Mouse (Mus musculus) large intestine, adult 2 months (tissue): Measurements from ENCODE around the gene Prss42. TPM values are rescaled to one million over a fixed set of nuclear protein-coding genes. Genes with fewer than 3 reads are reported as not detected.
"Not testable (repeated sequence)": the region's sequence is repeated elsewhere in the genome, so short reads cannot be mapped to it uniquely, and the experiment has no call there.

Experiments used
- DNase-seq: peaks from one replicate; pipeline ENCODE4 v3.0.0-alpha.2; 2012; ENCODE audit warnings: low read depth, low spot score
- WGBS: fragments of 180-500 bp; shearing (Covaris S2); methylation state at CpG from one replicate; pipeline ENCODE4 v1.1.7; 2018; 5-methylcytosine and 5-hydroxymethylcytosine counted together
- polyA plus RNA-seq: library from polyadenylated mRNA; depleted of rRNA; stranded (reverse); fragments of >200 nt; gene quantifications from 2 replicates; pipeline ENCODE4 v1.2.3, GENCODE M21; 2012

The Prss42 gene
- polyA plus RNA-seq, 1 experiment: not detected

GRCm38 (mm10) chr9:110781731-110782130 is 16.2 kb upstream of the Prss42 start:
- DNase-seq: peak; percentile 8
- 2% methylated on average over 23 of the region's 23 CpGs for WGBS

DNA sequence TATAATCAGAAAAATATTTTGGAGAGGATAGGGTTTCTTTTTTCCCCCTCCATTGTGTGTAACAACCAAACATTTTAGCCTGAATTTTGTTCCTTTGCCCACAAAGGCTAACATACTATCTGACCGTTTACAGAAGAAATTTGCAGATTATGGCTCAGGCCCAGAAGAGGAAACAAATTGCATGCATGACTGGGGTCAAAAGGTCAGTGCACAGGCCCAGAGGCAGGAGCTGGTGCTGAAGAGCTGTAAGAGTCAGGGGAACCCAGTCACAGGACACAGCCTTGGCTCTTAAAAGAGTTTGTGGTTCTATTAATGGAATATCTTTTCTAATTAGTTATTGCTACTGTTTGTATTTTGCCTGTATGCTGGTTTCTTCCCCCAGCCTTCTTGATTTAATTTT is 14.4 kb upstream of the Prss42 start:
- no peak for DNase-seq
- 35% methylated on average over 1 of the region's 1 CpGs for WGBS

GRCm38 (mm10) chr9:110788169-110788568 is 9.8 kb upstream of the Prss42 start:
- no peak for DNase-seq
- 92% methylated on average over 3 of the region's 3 CpGs for WGBS

GRCm38 (mm10) chr9:110790462-110790861 is 7.5 kb upstream of the Prss42 start:
- WGBS: 39% methylated on average over 4 of the region's 4 CpGs
- DNase-seq: no peak

DNA sequence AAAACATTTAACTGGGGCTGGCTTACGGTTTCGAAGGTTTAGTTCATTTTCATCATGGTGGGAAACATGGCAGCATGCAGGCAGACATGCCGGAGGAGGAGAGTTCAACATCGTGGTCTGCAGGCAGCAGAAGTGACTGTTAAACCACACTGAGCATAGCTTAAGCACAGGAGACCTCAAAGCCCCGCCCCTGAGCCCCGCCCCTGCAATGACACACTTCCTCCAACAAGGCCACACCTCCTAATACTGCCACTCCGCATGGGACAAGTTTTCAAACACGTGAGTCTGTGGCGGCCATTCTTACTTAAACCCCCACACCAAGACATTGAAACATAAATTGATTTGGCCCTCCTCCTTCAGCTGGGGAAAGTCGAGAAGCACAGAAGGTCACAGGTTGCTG is 953 bp upstream of the Prss42 start:
- DNase-seq: no peak
- WGBS: 70% methylated on average over 10 of the region's 10 CpGs

- no peak for DNase-seq
- 87% methylated on average over 8 of the region's 8 CpGs for WGBS
Observed at GRCm38 (mm10) chr9:110800834-110801479, 3.0 kb downstream of the Prss42 start.

GRCm38 (mm10) chr9:110803294-110803693 is 5.3 kb downstream of the Prss42 start:
- WGBS: 72% methylated on average over 4 of the region's 4 CpGs

DNA sequence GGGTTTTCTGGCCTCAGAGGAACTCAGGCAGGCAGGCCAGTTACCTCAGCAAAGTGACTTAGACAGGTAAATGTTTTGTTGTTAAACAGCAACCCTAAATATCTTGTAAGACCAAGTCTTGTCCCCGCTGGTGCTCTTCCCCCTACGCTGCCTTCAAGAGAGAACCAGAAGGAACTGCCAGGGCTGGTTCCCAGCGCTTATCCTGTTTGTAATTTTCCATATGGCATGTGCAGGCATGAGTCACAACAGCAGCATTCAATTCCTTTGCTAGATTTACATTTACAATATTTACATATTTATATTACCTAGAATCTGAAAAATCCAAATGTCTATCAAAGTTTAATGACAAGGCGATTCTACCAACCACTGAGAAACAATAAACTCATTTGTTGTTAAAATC is 12.1 kb downstream of the Prss42 start:
- DNase-seq: no peak
- 40% methylated on average over 4 of the region's 4 CpGs for WGBS

More at GRCm38 (mm10) chr9:110803294-110803693, 5.3 kb downstream of the Prss42 start:
- no peak for DNase-seq

- WGBS: 59% methylated on average over 18 of the region's 18 CpGs
- DNase-seq: no peak
Observed at GRCm38 (mm10) chr9:110813789-110814188, 15.8 kb downstream of the Prss42 start, which contains the start of gene Prss44. Prss44 (plus strand) TSS chr9:110813994.

DNA sequence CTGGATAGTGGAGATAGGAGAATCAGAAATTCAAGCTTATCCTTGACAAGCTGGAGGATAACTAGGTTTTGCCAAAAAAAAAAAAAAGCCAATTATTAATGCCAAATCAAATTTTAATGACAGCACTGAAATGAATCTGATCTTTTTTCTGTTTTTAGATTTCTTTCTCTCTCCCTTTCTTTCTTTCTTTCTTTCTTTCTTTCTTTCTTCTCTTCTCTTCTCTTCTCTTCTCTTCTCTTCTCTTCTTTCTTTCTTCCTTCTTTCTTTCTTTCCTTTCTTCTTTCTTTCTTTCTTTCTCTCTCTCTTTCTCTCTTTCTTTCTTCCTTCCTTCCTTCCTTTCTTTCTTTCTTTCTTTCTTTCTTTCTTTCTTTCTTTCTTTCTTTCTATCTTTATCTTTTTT is 22.6 kb downstream of the Prss42 start:
- DNase-seq: not testable (repeated sequence)

DNA sequence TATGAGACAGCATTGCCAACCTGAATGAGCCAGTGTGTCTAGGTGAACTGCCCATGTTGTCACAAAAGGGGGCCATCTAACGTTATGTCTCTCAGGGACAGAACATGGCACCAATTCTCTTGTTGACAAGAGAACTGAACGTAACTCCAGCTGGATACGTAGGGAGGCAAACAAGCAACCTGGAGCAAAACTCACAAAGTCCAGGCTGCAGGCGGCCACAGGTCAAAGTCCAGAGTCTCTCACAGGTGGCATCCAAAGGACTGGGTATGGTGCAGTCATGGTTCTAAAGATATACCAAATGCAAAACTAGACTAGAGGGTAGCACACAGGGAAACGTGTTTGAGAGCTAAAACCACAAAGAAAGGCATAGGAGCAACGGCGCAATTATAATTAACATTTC is 23.5 kb downstream of the Prss42 start:
- WGBS: 53% methylated on average over 7 of the region's 7 CpGs
- no peak for DNase-seq

DNA sequence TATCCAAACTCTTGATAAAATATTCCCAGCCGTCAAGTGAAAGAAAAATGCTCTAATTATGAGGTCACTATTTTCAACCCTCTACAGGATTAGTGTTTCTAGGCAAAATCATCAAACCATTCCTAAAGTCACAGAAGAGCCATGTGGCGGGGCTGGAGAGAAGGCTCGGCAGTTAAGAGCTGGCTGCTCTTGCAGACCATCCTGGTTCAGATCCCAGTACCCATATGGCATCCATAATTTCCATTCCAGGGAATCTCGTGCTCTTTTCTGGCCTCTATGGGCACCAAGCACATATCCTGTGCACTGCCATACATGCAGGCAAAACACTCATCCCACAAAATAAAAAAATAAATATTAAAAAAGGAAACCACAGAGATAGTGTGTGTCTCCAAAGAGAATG is 27.5 kb downstream of the Prss42 start:
- 64% methylated on average over 4 of the region's 4 CpGs for WGBS
- DNase-seq: no peak

DNA sequence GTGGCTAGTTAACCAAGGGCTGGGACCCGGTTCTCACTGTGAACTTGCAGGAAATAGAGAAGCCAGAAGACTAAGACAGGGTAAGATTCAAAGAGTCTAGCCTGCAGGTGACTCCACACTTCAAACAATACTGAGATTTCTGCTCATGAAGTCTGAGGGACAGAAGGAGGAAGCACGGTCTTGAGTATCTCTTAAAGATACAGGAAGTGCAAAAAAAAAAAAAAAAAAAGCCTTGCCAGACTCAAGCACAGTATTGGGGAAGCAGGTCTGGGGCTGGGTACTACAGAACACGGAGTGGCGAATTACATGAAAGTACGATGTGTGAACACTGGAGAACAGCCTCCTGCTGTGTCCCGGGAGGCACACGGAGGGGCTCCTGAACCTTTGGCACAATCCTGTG is 27.9 kb downstream of the Prss42 start:
- DNase-seq: no peak
- 58% methylated on average over 7 of the region's 7 CpGs for WGBS

DNA sequence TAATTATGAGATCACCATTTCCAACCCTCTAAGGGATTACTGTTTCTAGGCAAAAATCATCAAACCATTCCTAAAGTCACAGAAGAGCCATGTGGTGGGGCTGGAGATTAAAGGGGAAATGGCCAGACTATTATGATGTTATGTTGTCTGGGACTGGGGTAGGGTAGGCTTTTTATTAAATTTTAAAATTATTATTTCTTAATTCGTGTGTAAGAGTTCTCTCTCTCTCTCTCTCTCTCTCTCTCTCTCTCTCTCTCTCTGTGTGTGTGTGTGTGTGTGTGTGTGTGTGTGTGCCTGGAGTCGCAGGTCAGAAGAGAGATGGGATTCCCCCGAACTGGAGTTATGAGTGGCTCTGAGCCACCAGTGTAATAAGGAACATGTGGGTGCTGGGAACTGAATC is 28.4 kb downstream of the Prss42 start, which contains the start of gene Prss43:
Prss43 (plus strand) TSS at position 301 of the 400 bp plus-strand sequence.
- WGBS: 68% methylated on average over 3 of the region's 3 CpGs

GRCm38 (mm10) chr9:110833021-110833420 is 35.1 kb downstream of the Prss42 start:
- 72% methylated on average over 5 of the region's 5 CpGs for WGBS
- no peak for DNase-seq

More for the DNA sequence above, 28.4 kb downstream of the Prss42 start, which contains the start of gene Prss43:
- no peak for DNase-seq

GRCm38 (mm10) chr9:110834411-110834810 is 36.4 kb downstream of the Prss42 start, which contains the start of gene Prss45:
Prss45 (plus strand) TSS chr9:110834588.
- no peak for DNase-seq
- 81% methylated on average over 19 of the region's 19 CpGs for WGBS

GRCm38 (mm10) chr9:110834961-110835360 is 37.0 kb downstream of the Prss42 start:
- WGBS: 46% methylated on average over 10 of the region's 10 CpGs

DNA sequence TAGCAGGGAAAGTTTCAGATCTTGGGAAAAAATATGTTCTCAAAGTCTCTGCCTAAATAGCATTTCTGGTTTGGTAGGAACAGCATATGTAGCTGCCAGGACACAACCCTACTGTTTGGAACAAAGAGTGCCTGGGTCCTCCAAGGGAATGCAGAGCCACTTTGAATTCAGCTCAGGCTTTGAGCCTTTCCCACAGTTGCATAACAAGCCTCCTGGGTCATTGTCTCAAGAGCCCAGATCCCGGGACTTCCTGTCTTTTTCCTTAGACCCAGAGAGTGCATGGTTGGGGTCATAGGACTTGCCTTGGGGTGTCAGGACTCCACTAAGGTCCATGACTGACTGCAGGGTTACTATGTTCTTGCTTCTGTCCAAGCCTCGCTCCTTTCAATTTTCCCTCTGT is 38.1 kb downstream of the Prss42 start:
- DNase-seq: no peak
- 63% methylated on average over 2 of the region's 2 CpGs for WGBS

More at GRCm38 (mm10) chr9:110834961-110835360, 37.0 kb downstream of the Prss42 start:
- no peak for DNase-seq

DNA sequence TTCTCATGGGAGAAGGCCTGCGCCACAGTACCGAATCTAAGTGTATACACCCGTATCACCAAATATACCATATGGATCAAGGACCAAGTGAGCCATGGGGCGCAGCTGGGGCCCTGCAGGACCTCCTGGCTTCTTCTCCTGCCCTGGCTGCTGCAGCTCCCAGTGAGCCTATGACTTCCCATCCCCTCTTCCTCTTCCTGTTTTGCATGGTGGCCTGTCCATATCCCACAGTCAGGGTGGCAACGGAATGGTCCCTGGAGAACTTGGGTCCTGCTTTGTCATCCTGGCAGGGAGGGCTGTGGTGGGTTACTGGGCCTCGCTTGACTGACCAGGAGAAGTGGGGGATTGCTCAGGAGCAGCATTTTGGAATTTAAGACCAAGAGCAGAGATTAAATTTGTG is 42.9 kb downstream of the Prss42 start:
- DNase-seq: no peak
- 79% methylated on average over 6 of the region's 6 CpGs for WGBS

- no peak for DNase-seq
- 31% methylated on average over 2 of the region's 2 CpGs for WGBS
Observed at GRCm38 (mm10) chr9:110841438-110841837, 43.5 kb downstream of the Prss42 start.

- no peak for DNase-seq
- 77% methylated on average over 10 of the region's 10 CpGs for WGBS
Observed at GRCm38 (mm10) chr9:110844206-110844605, 46.2 kb downstream of the Prss42 start, which contains the start of gene Prss46. Prss46 (plus strand) TSS chr9:110844506.
